Mouse (Mus musculus) hindbrain, embryonic 15.5 days (tissue): ENCODE measurements at regions not wholly inside any gene's neighbourhood (a gene's known extent, or its start where the extent isn't known, plus 50 kb on each side); places are given as distances from the start of the nearest gene placed in this dataset.

ENCODE experiments used
- ATAC-seq: fragments of 200-750 bp; cut with Nextera tagmentation; 2 replicates; pipeline ENCODE4 v1.8.0; 2017; ENCODE audit warnings: low read depth, moderate number of reproducible peaks, moderate TSS enrichment; ENCODE audit not compliant: low FRiP score
- H3K27ac ChIP-seq: fragments of 300-500 bp; sonication (generic); replicated peaks from 2 replicates; pipeline ENCODE4 v1.5.1; 2015; ENCODE audit warnings: mild to moderate bottlenecking, inconsistent platforms
- H3K27me3 ChIP-seq: fragments of 300-500 bp; sonication (generic); 2 replicates; pipeline ENCODE4 v1.6.1; 2015; ENCODE audit warnings: control low read depth, inconsistent platforms
- H3K36me3 ChIP-seq: fragments of 300-500 bp; sonication (generic); 2 replicates; pipeline ENCODE4 v1.6.1; 2015; ENCODE audit warnings: control low read depth, inconsistent platforms
- H3K4me1 ChIP-seq: fragments of 300-500 bp; sonication (generic); replicated peaks from 2 replicates; pipeline ENCODE4 v1.6.1; 2015; ENCODE audit warnings: control low read depth, inconsistent platforms
- H3K4me2 ChIP-seq: fragments of 300-500 bp; sonication (generic); 2 replicates; pipeline ENCODE4 v1.6.1; 2015; ENCODE audit warnings: moderate library complexity, mild to moderate bottlenecking, inconsistent platforms
- H3K4me3 ChIP-seq: fragments of 300-500 bp; sonication (generic); 2 replicates; pipeline ENCODE4 v1.5.1; 2015; ENCODE audit warnings: mild to moderate bottlenecking, inconsistent platforms
- H3K9ac ChIP-seq: fragments of 300-500 bp; sonication (generic); 2 replicates; pipeline ENCODE4 v1.6.1; 2015; ENCODE audit warnings: inconsistent platforms
- H3K9me3 ChIP-seq: fragments of 300-500 bp; sonication (generic); 2 replicates; pipeline ENCODE4 v1.6.1; 2016; ENCODE audit warnings: control low read depth, inconsistent platforms
- WGBS: fragments of 180-500 bp; shearing (Covaris S2); methylation state at CpG from one replicate; pipeline ENCODE4 v1.1.7; 2015; 5-methylcytosine and 5-hydroxymethylcytosine counted together

DNA sequence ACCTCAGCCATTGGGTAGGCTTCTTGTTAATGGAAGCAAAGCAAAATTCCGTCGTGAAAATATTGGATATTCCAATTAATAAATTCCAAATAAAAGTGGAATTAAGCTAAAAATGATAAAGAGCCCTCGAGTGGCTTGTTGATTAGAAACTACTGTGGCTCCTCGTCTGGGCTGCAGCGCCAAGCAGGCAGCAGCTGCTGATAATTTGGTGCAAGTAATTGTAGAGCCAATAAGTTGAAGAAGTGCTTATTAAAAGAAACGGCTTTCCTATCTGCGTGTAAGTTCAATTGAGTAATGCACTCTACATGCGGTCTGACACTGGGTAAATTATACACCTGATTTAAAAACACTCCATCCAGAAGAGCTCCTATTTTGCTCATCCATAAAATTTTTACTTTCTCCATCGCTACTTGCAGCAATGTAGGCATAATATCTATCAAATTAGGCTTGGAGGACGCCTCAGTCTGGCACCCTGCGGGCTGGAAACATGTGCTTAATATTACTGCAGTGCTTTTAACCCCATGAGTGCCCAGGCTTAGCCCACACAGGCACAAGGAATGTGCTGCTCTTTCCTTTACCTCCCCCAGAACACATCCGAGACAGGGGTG, 171.7 kb upstream of the Dnajc19 start:
- Histone ChIP-seq H3K4me2 (peak overlapping the region; percentile 20), H3K4me3 (no peak overlapping the region), H3K9me3 (no peaks in the 10 kb centered on the region), H3K9ac (no peak overlapping the region), H3K27ac (no peak overlapping the region), H3K36me3 (no peaks in the 10 kb centered on the region), H3K4me1 (peaks cover 6% of the 10 kb centered on the region), H3K27me3 (no peaks in the 10 kb centered on the region)
- 37% methylated on average over 12 of the region's 12 CpGs for WGBS
- peak; percentile 42; the same call in 1 of the 2 replicates for ATAC-seq

DNA sequence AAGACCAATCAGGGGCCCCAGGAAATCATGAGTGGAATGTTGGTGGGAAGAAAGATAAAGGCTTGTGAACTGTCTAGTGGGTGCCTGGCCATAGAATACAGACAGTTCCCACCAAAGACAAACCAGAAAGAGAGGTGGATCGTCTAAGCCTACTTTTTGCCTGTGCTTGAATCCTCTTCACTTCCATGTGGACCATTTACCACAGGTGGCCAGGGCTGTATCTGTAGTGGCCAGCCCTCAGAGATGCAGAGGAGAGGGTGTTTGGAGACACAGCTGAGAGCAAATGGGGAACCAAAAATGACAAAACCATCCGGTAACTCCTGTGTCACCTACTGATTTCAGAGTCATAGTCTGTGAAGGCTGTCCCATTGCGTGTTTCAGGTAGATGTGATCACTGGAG, 161.0 kb upstream of the Dnajc19 start:
- no peak for ATAC-seq
- 95% methylated on average over 3 of the region's 3 CpGs for WGBS
- no peaks in the 10 kb centered on the region for H3K4me1 ChIP-seq
- no peaks in the 10 kb centered on the region for H3K27me3 ChIP-seq
- H3K9ac ChIP-seq, result no peak overlapping the region
- no peak overlapping the region for H3K27ac ChIP-seq
- no peak overlapping the region for H3K4me2 ChIP-seq
- no peak overlapping the region for H3K4me3 ChIP-seq
- no peaks in the 10 kb centered on the region for H3K36me3 ChIP-seq
- no peaks in the 10 kb centered on the region for H3K9me3 ChIP-seq

DNA sequence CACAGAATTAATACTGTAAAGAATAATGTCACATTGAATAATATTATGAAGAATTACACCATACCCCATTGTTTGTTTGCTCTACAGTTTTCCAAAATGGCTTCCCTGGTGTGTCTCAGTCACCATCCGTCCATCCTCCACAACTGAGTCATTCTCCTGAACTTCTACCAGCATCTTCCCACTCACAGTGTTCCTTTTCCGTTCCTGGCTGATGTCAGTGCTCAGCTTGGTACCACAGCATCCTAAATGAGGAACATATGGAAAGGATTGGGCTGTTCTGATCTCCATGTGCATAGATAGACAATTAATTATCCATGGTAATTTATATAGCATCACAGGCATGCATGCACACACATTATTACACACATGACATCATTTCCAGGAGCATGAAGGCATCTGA, 158.9 kb upstream of the Dnajc19 start:
- Histone ChIP-seq H3K9me3 (no peaks in the 10 kb centered on the region), H3K4me2 (no peak overlapping the region), H3K27me3 (no peaks in the 10 kb centered on the region), H3K27ac (no peak overlapping the region), H3K4me3 (no peak overlapping the region), H3K4me1 (no peaks in the 10 kb centered on the region), H3K9ac (no peak overlapping the region), H3K36me3 (no peaks in the 10 kb centered on the region)
- 61% methylated on average over 2 of the region's 2 CpGs for WGBS
- no peak for ATAC-seq

DNA sequence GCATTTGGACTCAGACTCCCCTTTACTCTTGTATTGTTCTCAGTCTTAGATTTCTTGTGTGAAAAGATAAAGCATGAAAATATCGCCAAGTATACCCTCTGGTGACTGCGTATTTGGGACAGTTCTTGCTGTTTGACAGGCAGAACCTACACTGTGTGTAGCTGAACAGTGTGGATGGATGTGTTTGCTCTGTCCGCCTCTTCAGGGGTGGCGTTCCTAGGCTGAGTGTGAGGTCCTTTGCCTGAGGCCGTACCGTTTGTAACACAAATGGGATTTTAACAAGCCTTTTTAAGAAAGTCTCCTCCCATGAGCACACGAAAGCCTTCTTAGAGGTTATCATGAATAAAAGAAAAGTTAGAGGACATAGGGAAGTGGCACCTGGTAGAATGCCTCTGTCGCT, 153.3 kb upstream of the Dnajc19 start:
- Histone ChIP-seq H3K27me3 (no peaks in the 10 kb centered on the region), H3K4me2 (no peak overlapping the region), H3K4me3 (no peak overlapping the region), H3K27ac (no peak overlapping the region), H3K36me3 (no peaks in the 10 kb centered on the region), H3K4me1 (no peaks in the 10 kb centered on the region), H3K9me3 (no peaks in the 10 kb centered on the region), H3K9ac (no peak overlapping the region)
- no peak for ATAC-seq
- 50% methylated on average over 8 of the region's 8 CpGs for whole genome bisulfite sequencing

DNA sequence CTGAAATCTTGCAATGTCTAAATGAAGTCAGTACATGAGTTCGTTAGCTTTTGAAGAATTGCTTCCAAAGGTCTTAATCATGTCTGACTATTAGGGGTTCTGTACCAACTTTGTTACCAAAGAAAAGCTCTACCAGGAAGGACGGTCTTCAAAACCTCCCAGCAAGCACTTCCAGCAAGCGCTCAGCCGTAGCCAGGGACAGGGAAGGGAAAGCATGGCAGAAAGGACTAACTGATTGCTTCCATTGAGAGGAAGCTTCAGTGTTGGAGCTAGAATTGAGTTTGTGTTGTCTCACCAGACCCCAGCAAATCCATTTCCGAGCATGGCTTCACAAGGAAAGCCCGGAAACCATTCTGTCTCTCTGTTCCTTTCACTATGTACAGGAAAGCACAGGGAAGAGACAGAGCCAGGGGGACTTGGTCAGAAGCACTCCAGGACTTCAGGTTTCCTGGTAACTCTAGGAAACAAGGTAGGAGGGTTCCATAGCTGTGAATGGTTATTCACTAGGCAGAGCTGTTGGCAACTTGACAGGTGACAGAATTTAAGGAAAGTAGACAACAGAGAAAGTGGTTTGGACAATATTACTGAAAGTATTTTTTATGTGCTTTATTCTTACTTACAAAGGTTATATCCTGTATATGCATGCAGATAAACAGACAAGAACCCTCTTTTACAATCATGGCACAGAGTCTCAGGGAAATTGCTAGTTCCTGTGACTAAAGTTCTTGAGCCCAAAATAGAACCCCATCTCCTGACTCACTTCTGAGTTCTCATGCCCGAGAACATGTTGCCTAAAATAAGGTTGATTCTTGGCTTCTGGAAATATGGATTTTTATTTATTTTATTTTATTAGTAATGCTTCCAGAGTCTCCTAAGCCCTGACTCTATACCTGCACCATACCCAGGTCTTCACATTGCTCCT, 151.5 kb upstream of the Dnajc19 start:
- no peak overlapping the region for H3K27ac ChIP-seq
- peak; percentile 51; the same call in 1 of the 2 replicates for ATAC-seq

GRCm38 (mm10) chr3:34231593-34232328, 150.6 kb upstream of the Dnajc19 start:
- Histone ChIP-seq H3K9me3 (no peaks in the 10 kb centered on the region), H3K27ac (no peak overlapping the region), H3K4me2 (no peak overlapping the region), H3K27me3 (no peaks in the 10 kb centered on the region), H3K36me3 (no peaks in the 10 kb centered on the region), H3K4me1 (no peaks in the 10 kb centered on the region), H3K9ac (no peak overlapping the region), H3K4me3 (no peak overlapping the region)
- ATAC-seq, result peak; percentile 83; the same call in 1 of the 2 replicates
- 59% methylated on average over 9 of the region's 9 CpGs for WGBS

More for the DNA sequence above, 151.5 kb upstream of the Dnajc19 start:
- Histone ChIP-seq H3K36me3 (no peaks in the 10 kb centered on the region), H3K4me3 (no peak overlapping the region), H3K4me2 (no peak overlapping the region), H3K4me1 (no peaks in the 10 kb centered on the region), H3K9ac (no peak overlapping the region), H3K9me3 (no peaks in the 10 kb centered on the region), H3K27me3 (no peaks in the 10 kb centered on the region)
- WGBS, result 82% methylated on average over 7 of the region's 7 CpGs

DNA sequence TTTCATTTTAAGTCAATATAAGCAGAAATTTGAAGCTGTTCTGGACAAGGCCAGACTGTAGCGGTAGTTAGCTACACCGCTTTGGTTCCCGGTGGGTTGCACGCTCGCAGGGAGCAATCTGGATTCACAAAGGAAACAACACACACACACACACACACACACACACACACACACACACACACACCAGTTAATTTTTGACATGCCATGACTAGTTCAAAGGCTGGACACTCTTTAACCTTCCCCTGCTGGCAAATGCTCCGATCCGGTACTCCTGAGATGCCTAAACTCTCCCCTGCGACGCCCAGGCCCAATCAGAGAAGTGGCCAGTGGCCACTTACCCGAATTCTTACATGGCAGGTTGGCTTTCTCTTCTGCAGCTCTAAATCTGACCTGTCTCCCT, 141.2 kb upstream of the Dnajc19 start:
- no peaks in the 10 kb centered on the region for H3K4me1 ChIP-seq
- H3K27me3 ChIP-seq, result no peaks in the 10 kb centered on the region
- no peak for ATAC-seq
- WGBS, result 92% methylated on average over 10 of the region's 10 CpGs
- H3K4me2 ChIP-seq, result no peak overlapping the region
- 0 out of 2 replicates have a peak, but pooled peaks cover 3% of the 10 kb centered on the region for H3K9me3 ChIP-seq
- no peak overlapping the region for H3K4me3 ChIP-seq
- no peak overlapping the region for H3K27ac ChIP-seq
- H3K9ac ChIP-seq, result no peak overlapping the region
- H3K36me3 ChIP-seq, result no peaks in the 10 kb centered on the region

DNA sequence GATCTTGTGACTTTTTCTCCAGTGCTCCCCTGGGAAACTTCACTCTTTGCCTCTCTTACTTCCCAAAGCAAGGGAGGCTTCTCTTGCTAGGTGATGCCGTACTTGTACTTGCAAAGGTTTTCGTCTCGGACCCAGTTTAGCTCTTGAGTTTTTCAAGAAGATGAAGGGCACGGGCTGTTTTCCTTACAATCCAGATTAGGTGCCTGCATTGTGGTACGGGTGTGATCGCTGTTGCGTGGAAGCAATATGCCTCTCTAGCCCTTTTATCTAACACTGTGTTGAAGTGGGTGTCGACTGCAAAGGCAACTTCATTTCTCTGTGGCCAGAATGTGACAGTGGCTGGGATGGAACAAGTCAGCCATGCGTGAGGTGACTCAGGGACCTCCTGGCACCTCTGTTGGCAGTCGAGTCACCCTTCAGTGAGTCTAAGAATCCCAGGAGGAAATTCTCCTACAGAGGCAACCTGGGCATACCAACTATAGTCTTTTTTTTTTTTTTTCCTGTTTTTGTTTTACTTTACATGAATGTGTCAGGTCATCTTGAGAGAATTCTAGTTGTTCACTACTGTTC, 138.7 kb upstream of the Dnajc19 start:
- H3K27me3 ChIP-seq, result no peaks in the 10 kb centered on the region
- no peak overlapping the region for H3K4me2 ChIP-seq
- no peak overlapping the region for H3K27ac ChIP-seq
- H3K4me1 ChIP-seq, result no peaks in the 10 kb centered on the region
- 0 out of 2 replicates have a peak, but pooled peaks cover 3% of the 10 kb centered on the region for H3K9me3 ChIP-seq
- no peak overlapping the region for H3K9ac ChIP-seq
- H3K4me3 ChIP-seq, result no peak overlapping the region
- no peaks in the 10 kb centered on the region for H3K36me3 ChIP-seq
- ATAC-seq, result no peak
- WGBS, result 82% methylated on average over 10 of the region's 10 CpGs

- no peak for ATAC-seq
- Histone ChIP-seq H3K4me2 (no peak overlapping the region), H3K27ac (no peak overlapping the region), H3K4me3 (no peak overlapping the region), H3K27me3 (no peaks in the 10 kb centered on the region), H3K9me3 (0 out of 2 replicates have a peak, but pooled peaks cover 3% of the 10 kb centered on the region), H3K4me1 (no peaks in the 10 kb centered on the region), H3K9ac (no peak overlapping the region), H3K36me3 (no peaks in the 10 kb centered on the region)
- 93% methylated on average over 2 of the region's 2 CpGs for WGBS
These were observed 138.0 kb upstream of the Dnajc19 start for GRCm38 (mm10) chr3:34219096-34219495.

- no peaks in the 10 kb centered on the region for H3K4me1 ChIP-seq
- WGBS, result 78% methylated on average over 4 of the region's 4 CpGs
These were observed 136.8 kb upstream of the Dnajc19 start for GRCm38 (mm10) chr3:34217911-34218310.

GRCm38 (mm10) chr3:34214233-34214632, 133.1 kb upstream of the Dnajc19 start:
- Histone ChIP-seq H3K9ac (no peak overlapping the region), H3K27ac (no peak overlapping the region), H3K36me3 (no peaks in the 10 kb centered on the region), H3K9me3 (no peaks in the 10 kb centered on the region), H3K27me3 (no peaks in the 10 kb centered on the region), H3K4me1 (no peaks in the 10 kb centered on the region), H3K4me2 (no peak overlapping the region), H3K4me3 (no peak overlapping the region)
- WGBS, result 86% methylated on average over 6 of the region's 6 CpGs
- ATAC-seq, result no peak

More at GRCm38 (mm10) chr3:34217911-34218310, 136.8 kb upstream of the Dnajc19 start:
- Histone ChIP-seq H3K9me3 (no peaks in the 10 kb centered on the region), H3K27me3 (no peaks in the 10 kb centered on the region), H3K9ac (no peak overlapping the region), H3K27ac (no peak overlapping the region), H3K4me3 (no peak overlapping the region), H3K4me2 (no peak overlapping the region), H3K36me3 (no peaks in the 10 kb centered on the region)
- no peak for ATAC-seq
